Mouse (Mus musculus): ENCODE measurements around the gene Fmo4. TPM values are rescaled to one million over a fixed set of nuclear protein-coding genes. Genes with fewer than 3 reads are reported as not detected.
A peak's percentile ranks its signal among the peaks of the same experiment; 100 is the strongest.
"Not testable (repeated sequence)": the region's sequence is repeated elsewhere in the genome, so short reads cannot be mapped to it uniquely, and the experiment has no call there.

Gene Fmo4
- polyA plus RNA-seq, 1 experiment, result 0.70 TPM

- DNase-seq (ENCODE audit: extremely low spot score in 1 of 2, low spot score in 1 of 2), result no peak
Observed at GRCm38 (mm10) chr1:162796441-162796840, 17.3 kb downstream of the Fmo4 start.

- DNase-seq (ENCODE audit: extremely low spot score in 1 of 2, low spot score in 1 of 2), result no peak
Observed at GRCm38 (mm10) chr1:162792306-162793044, 21.3 kb downstream of the Fmo4 start.

- DNase-seq (ENCODE audit: extremely low spot score in 1 of 2, low spot score in 1 of 2), result no peak
Observed at GRCm38 (mm10) chr1:162785222-162785621, 28.6 kb downstream of the Fmo4 start.

- no peak for DNase-seq (ENCODE audit: extremely low spot score in 1 of 2, low spot score in 1 of 2)
Observed at GRCm38 (mm10) chr1:162783669-162784248, 30.0 kb downstream of the Fmo4 start.

GRCm38 (mm10) chr1:162781035-162781434 lies 32.7 kb downstream of the Fmo4 start:
- not testable (repeated sequence) for DNase-seq (ENCODE audit: extremely low spot score in 1 of 2, low spot score in 1 of 2)

GRCm38 (mm10) chr1:162777943-162778538 lies 35.7 kb downstream of the Fmo4 start:
- DNase-seq (ENCODE audit: extremely low spot score in 1 of 2, low spot score in 1 of 2), result no peak

- peak; percentile 57 to 76 for DNase-seq (ENCODE audit: extremely low spot score in 1 of 2, low spot score in 1 of 2)
Observed at GRCm38 (mm10) chr1:162773661-162774060, 40.1 kb downstream of the Fmo4 start.

GRCm38 (mm10) chr1:162771617-162772360 lies 42.0 kb downstream of the Fmo4 start:
- DNase-seq (ENCODE audit: extremely low spot score in 1 of 2, low spot score in 1 of 2), result no peak

- no peak for DNase-seq (ENCODE audit: extremely low spot score in 1 of 2, low spot score in 1 of 2)
Observed at GRCm38 (mm10) chr1:162752009-162752408, 61.8 kb downstream of the Fmo4 start.

- no peak for DNase-seq (ENCODE audit: extremely low spot score in 1 of 2, low spot score in 1 of 2)
Observed at GRCm38 (mm10) chr1:162749607-162750006, 64.2 kb downstream of the Fmo4 start.

- no peak for DNase-seq (ENCODE audit: extremely low spot score in 1 of 2, low spot score in 1 of 2)
Observed at GRCm38 (mm10) chr1:162748761-162749160, 65.0 kb downstream of the Fmo4 start.

Other genes with a start within 250 kb of the Fmo4 start
- 84.4 and 85.5 TPM in 2 replicates for gene Vamp4, start 243.5 kb downstream of the Fmo4 start, polyA plus RNA-seq (2012; rRNA removed)
- gene Myoc, start 174.8 kb downstream of the Fmo4 start, polyA plus RNA-seq (2012; rRNA removed), result 9.8 and 11.9 TPM in 2 replicates
- not detected in 2 replicates for gene Myocos, start 155.8 kb downstream of the Fmo4 start, polyA plus RNA-seq (2012; rRNA removed)
- gene Prrc2c, start 73.4 kb downstream of the Fmo4 start, polyA plus RNA-seq (2012; rRNA removed), result 50.2 and 59.3 TPM in 2 replicates
- gene Fmo1, start 52.6 kb upstream of the Fmo4 start, polyA plus RNA-seq (2012; rRNA removed), result 48.3 TPM in 2 replicates
- gene Fmo2, start 84.8 kb upstream of the Fmo4 start, polyA plus RNA-seq (2012; rRNA removed), result 2.2 and 2.6 TPM in 2 replicates
- 0.12 and 0.27 TPM in 2 replicates for gene Fmo6, start 123.5 kb upstream of the Fmo4 start, polyA plus RNA-seq (2012; rRNA removed)
- gene Fmo3, start 170.6 kb upstream of the Fmo4 start, polyA plus RNA-seq (2012; rRNA removed), result not detected in 2 replicates

All from frontal cortex, adult 2 months (tissue).